10 mouse cellular contexts compared by ENCODE assay signal in the genomic region with DNA sequence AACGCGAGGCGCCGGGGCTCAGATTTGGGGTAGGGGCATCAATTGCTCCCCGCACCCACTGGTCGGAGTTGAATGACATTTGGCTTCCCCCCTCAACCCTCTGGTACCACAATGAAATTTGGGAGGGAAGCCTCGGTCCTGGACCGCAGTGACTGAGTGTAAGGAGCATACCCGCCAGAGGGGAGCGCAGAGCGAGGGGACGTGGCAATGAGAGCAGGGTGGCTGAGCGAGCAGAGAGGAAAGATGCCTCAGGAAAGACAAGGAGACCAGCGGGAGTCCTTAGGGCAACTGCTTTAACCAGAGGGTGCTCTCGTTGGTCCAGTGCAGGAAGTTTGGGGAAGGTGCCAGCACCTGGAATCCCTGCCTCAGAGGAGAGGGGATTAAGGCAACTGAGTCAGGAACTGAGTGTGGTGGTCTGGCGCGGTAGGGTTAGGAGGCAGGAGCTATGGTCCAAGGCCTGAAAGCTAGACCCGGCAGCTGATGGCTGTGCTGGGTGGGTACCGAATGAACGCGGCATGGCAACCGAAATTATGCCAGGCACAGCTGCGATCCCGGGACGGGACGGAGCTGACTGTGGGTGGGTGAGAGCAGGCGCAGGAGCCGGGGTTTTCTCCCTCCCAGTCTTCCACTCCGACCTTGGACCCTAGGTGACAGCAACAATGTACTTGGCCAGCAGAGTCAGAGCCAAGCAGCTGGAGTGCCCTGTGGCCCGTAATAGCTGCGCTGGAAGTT. TPM values are rescaled to one million over a fixed set of nuclear protein-coding genes. Genes with fewer than 3 reads are reported as not detected.
DNase-seq lines count a peak whose midpoint lies in the region; ATAC-seq lines count a peak whose summit lies in the region.
"Had no signal": no experiment of that assay in that cellular context is flagged by ENCODE, and none has a peak within 500 bp of the region (broad histone marks: within the 10 kb centered on the region; RNA-seq: fewer than 3 reads in every experiment).

No protein-coding gene starts in this region.

- in situ Hi-C loops in ES-E14 (cut with MboI; ENCODE audit: low sequenced_read_pairs in 2 of 2, unreplicated experiment in 2 of 2) = no loop called here

- DNase-seq in gastrocnemius, postnatal 10 days = peak; percentile 53
- DNase-seq in gastrocnemius, postnatal 36 days = no peak
- DNase-seq in ES-E14 (ENCODE audit: low read depth, low spot score) = no peak
- DNase-seq in embryonic facial prominence, embryonic 14.5 days (ENCODE audit: low spot score) = peak; percentile 59
- DNase-seq in hindbrain, embryonic 14.5 days (ENCODE audit: low spot score) = peak; percentile 31
- DNase-seq in retina, postnatal 1 day = peak; percentile 52

- peak; percentile 55 for ATAC-seq in embryonic facial prominence, embryonic 14.5 days (ENCODE audit: low read depth)
- ATAC-seq in hindbrain, embryonic 14.5 days (ENCODE audit: low FRiP score) = peak; percentile 9; the same call in 1 of the 2 replicates
- no peak for ATAC-seq in liver, embryonic 15.5 days (ENCODE audit: insufficient read depth)
- ATAC-seq in megakaryocyte-erythroid progenitor cell, adult 5-6 weeks (replicated peaks; ENCODE audit: low FRiP score, low TSS enrichment, poor library complexity, severe bottlenecking) = no peak

- H3K4me3 ChIP-seq in ES-E14 (ENCODE audit: insufficient read depth in 1 of 2, low read depth in 1 of 2, low read length in 2 of 2, poor library complexity in 1 of 2, severe bottlenecking in 1 of 2) = peak overlapping the region; percentile 69 to 72
- H3K4me3 ChIP-seq in embryonic facial prominence, embryonic 14.5 days (ENCODE audit: low read depth, low read length) = peak overlapping the region; percentile 44
- peak overlapping the region; percentile 31 for H3K4me3 ChIP-seq in hindbrain, embryonic 14.5 days (replicated peaks; ENCODE audit: low read length)
- H3K4me3 ChIP-seq in liver, embryonic 15.5 days (replicated peaks) = peak overlapping the region; percentile 28; the same call in 1 of the 2 replicates

- no peak overlapping the region for H3K27ac ChIP-seq in ES-E14 (ENCODE audit: insufficient read depth, low read depth, low read length, poor library complexity, severe bottlenecking)
- H3K27ac ChIP-seq in embryonic facial prominence, embryonic 14.5 days (replicated peaks; ENCODE audit: low read depth, low read length) = no peak overlapping the region
- H3K27ac ChIP-seq in hindbrain, embryonic 14.5 days = no peak overlapping the region
- H3K27ac ChIP-seq in liver, embryonic 15.5 days (replicated peaks) = no peak overlapping the region

- H3K4me1 ChIP-seq in ES-E14 (ENCODE audit: control insufficient read depth in 2 of 2, insufficient read depth in 2 of 2, low read length in 2 of 2, poor library complexity in 1 of 2) = peaks cover 3 to 27% of the 10 kb centered on the region in 2 experiments; a peak in 3 of 4 replicates
- peaks cover 20% of the 10 kb centered on the region for H3K4me1 ChIP-seq in embryonic facial prominence, embryonic 14.5 days (ENCODE audit: control insufficient read depth, insufficient read depth, low read length)
- peaks cover 29% of the 10 kb centered on the region for H3K4me1 ChIP-seq in hindbrain, embryonic 14.5 days (replicated peaks; ENCODE audit: control insufficient read depth, insufficient read depth, low read length)
- H3K4me1 ChIP-seq in liver, embryonic 15.5 days (replicated peaks) = peaks cover 30% of the 10 kb centered on the region

- H3K9me3 ChIP-seq in ES-E14 (ENCODE audit: control insufficient read depth, insufficient read depth, low read depth, low read length) = no peaks in the 10 kb centered on the region
- no peaks in the 10 kb centered on the region for H3K9me3 ChIP-seq in embryonic facial prominence, embryonic 14.5 days (ENCODE audit: control insufficient read depth, low read length)
- H3K9me3 ChIP-seq in hindbrain, embryonic 14.5 days (ENCODE audit: control insufficient read depth, low read length) = no peaks in the 10 kb centered on the region
- H3K9me3 ChIP-seq in liver, embryonic 15.5 days (replicated peaks) = no peaks in the 10 kb centered on the region

- peaks cover 33% of the 10 kb centered on the region for H3K27me3 ChIP-seq in embryonic facial prominence, embryonic 14.5 days (replicated peaks; ENCODE audit: control insufficient read depth, insufficient read depth, low read length)
- peaks cover 67% of the 10 kb centered on the region for H3K27me3 ChIP-seq in hindbrain, embryonic 14.5 days (ENCODE audit: control insufficient read depth, insufficient read depth, low read length)
- peaks cover 62% of the 10 kb centered on the region for H3K27me3 ChIP-seq in liver, embryonic 15.5 days

- peak overlapping the region; percentile 70 for H3K4me2 ChIP-seq in embryonic facial prominence, embryonic 14.5 days (ENCODE audit: low read depth, low read length)
- peak overlapping the region; percentile 64 for H3K4me2 ChIP-seq in hindbrain, embryonic 14.5 days (replicated peaks)
- peak overlapping the region; percentile 67 for H3K4me2 ChIP-seq in liver, embryonic 15.5 days

- peaks cover 38% of the 10 kb centered on the region for H3K36me3 ChIP-seq in ES-E14 (ENCODE audit: control insufficient read depth, insufficient read depth, low read length, poor library complexity, severe bottlenecking)
- peaks cover 56% of the 10 kb centered on the region for H3K36me3 ChIP-seq in embryonic facial prominence, embryonic 14.5 days (ENCODE audit: control insufficient read depth, insufficient read depth, low read length)
- H3K36me3 ChIP-seq in hindbrain, embryonic 14.5 days (replicated peaks; ENCODE audit: control insufficient read depth, insufficient read depth) = peaks cover 66% of the 10 kb centered on the region
- H3K36me3 ChIP-seq in liver, embryonic 15.5 days (replicated peaks) = peaks cover 30% of the 10 kb centered on the region

- intact Hi-C loops in gastrocnemius, postnatal 36 days (cut with DNase I) = no loop called here

- H3K9ac ChIP-seq in ES-E14 (ENCODE audit: insufficient read depth, low read depth, low read length, poor library complexity, severe bottlenecking) = peak overlapping the region; percentile 75
- peak overlapping the region; percentile 58 for H3K9ac ChIP-seq in embryonic facial prominence, embryonic 14.5 days (ENCODE audit: low read depth, low read length)
- peak overlapping the region; percentile 61 for H3K9ac ChIP-seq in hindbrain, embryonic 14.5 days
- H3K9ac ChIP-seq in liver, embryonic 15.5 days = no peak overlapping the region

- under 1% methylated on average over 31 of the region's 31 CpGs for WGBS in embryonic facial prominence, embryonic 14.5 days
- 2% methylated on average over 31 of the region's 31 CpGs for WGBS in hindbrain, embryonic 14.5 days
- 2% methylated on average over 31 of the region's 31 CpGs for WGBS in liver, embryonic 15.5 days (ENCODE audit: insufficient replicate concordance)

RNA-seq across cellular contexts. Expression of a gene that starts 0.4 kb away (rescaled TPM):
- 10 to 100 TPM; 18.3 to 22.2 TPM for total RNA-seq in gastrocnemius, postnatal 10 days (2021)
- 1 to 10 TPM; 2.2 to 3.5 TPM for total RNA-seq in gastrocnemius, postnatal 36 days (2021)
- total RNA-seq in ES-E14 (2012; rRNA removed) = 12.1 and 19.0 TPM in 2 replicates
- polyA plus RNA-seq in embryonic facial prominence, embryonic 14.5 days (2014; fragmentation: Nextera tagmentation; extraction: Ambion mirVana) = 29.4 and 31.2 TPM in 2 replicates
- polyA plus RNA-seq in hindbrain, embryonic 14.5 days (2014; fragmentation: Nextera tagmentation; extraction: Ambion mirVana) = 2.7 and 2.9 TPM in 2 replicates
- polyA plus RNA-seq in liver, embryonic 15.5 days (2015; fragmentation: Nextera tagmentation; extraction: Ambion mirVana) = 4.9 TPM in 2 replicates
- total RNA-seq in megakaryocyte-erythroid progenitor cell, adult 5-6 weeks (2014; fragmentation: Nextera tagmentation) = not detected in 2 replicates
- total RNA-seq in megakaryocyte-erythroid progenitor cell, adult 5-6 weeks (2017) = not detected in 2 replicates
- total RNA-seq: hematopoietic stem cell, adult 5-6 weeks had no signal

RNA-seq across cellular contexts. Expression of a gene that starts 8.4 kb away (rescaled TPM):
- not detected for total RNA-seq in gastrocnemius, postnatal 10 days (2021)
- total RNA-seq in gastrocnemius, postnatal 36 days (2021) = not detected
- not detected in 2 replicates for total RNA-seq in ES-E14 (2012; rRNA removed)
- polyA plus RNA-seq in embryonic facial prominence, embryonic 14.5 days (2014; fragmentation: Nextera tagmentation; extraction: Ambion mirVana) = not detected in 2 replicates
- polyA plus RNA-seq in hindbrain, embryonic 14.5 days (2014; fragmentation: Nextera tagmentation; extraction: Ambion mirVana) = not detected in 2 replicates
- polyA plus RNA-seq in liver, embryonic 15.5 days (2015; fragmentation: Nextera tagmentation; extraction: Ambion mirVana) = not detected in 2 replicates
- not detected in 2 replicates for total RNA-seq in megakaryocyte-erythroid progenitor cell, adult 5-6 weeks (2014; fragmentation: Nextera tagmentation)
- total RNA-seq in megakaryocyte-erythroid progenitor cell, adult 5-6 weeks (2017) = not detected in 2 replicates
- total RNA-seq: G1E; hematopoietic stem cell, adult 5-6 weeks had no signal
- polyA plus RNA-seq: G1E had no signal

RNA-seq across cellular contexts. Expression of a gene that starts 15.4 kb away (rescaled TPM):
- total RNA-seq in gastrocnemius, postnatal 10 days (2021) = 10 to 100 TPM; 13.2 to 16.8 TPM
- 10 to 100 TPM; 13.8 to 15.2 TPM for total RNA-seq in gastrocnemius, postnatal 36 days (2021)
- 55.3 and 100 TPM in 2 replicates for total RNA-seq in ES-E14 (2012; rRNA removed)
- polyA plus RNA-seq in embryonic facial prominence, embryonic 14.5 days (2014; fragmentation: Nextera tagmentation; extraction: Ambion mirVana) = 24.8 and 27.3 TPM in 2 replicates
- polyA plus RNA-seq in hindbrain, embryonic 14.5 days (2014; fragmentation: Nextera tagmentation; extraction: Ambion mirVana) = 44.9 and 46.1 TPM in 2 replicates
- 3.8 and 5.2 TPM in 2 replicates for polyA plus RNA-seq in liver, embryonic 15.5 days (2015; fragmentation: Nextera tagmentation; extraction: Ambion mirVana)
- 12.9 and 17.9 TPM in 2 replicates for total RNA-seq in megakaryocyte-erythroid progenitor cell, adult 5-6 weeks (2014; fragmentation: Nextera tagmentation)
- 11.9 and 13.3 TPM in 2 replicates for total RNA-seq in megakaryocyte-erythroid progenitor cell, adult 5-6 weeks (2017)

RNA-seq across cellular contexts. Expression of a gene that starts 29.0 kb away (rescaled TPM):
- total RNA-seq in gastrocnemius, postnatal 10 days (2021) = 10 to 100 TPM; 24.4 to 33.1 TPM
- total RNA-seq in gastrocnemius, postnatal 36 days (2021) = 10 to 100 TPM; 20.6 to 28.1 TPM
- 45.7 and 50.1 TPM in 2 replicates for total RNA-seq in ES-E14 (2012; rRNA removed)
- 47.1 and 50.8 TPM in 2 replicates for polyA plus RNA-seq in embryonic facial prominence, embryonic 14.5 days (2014; fragmentation: Nextera tagmentation; extraction: Ambion mirVana)
- 43.2 and 47.7 TPM in 2 replicates for polyA plus RNA-seq in hindbrain, embryonic 14.5 days (2014; fragmentation: Nextera tagmentation; extraction: Ambion mirVana)
- polyA plus RNA-seq in liver, embryonic 15.5 days (2015; fragmentation: Nextera tagmentation; extraction: Ambion mirVana) = 18.6 and 19.9 TPM in 2 replicates
- total RNA-seq in megakaryocyte-erythroid progenitor cell, adult 5-6 weeks (2014; fragmentation: Nextera tagmentation) = 60.7 and 74.1 TPM in 2 replicates
- total RNA-seq in megakaryocyte-erythroid progenitor cell, adult 5-6 weeks (2017) = 44.7 and 67.9 TPM in 2 replicates

RNA-seq across cellular contexts. Expression of a gene that starts 40.5 kb away (rescaled TPM):
- 1 to 10 TPM; 5.8 to 7.9 TPM for total RNA-seq in gastrocnemius, postnatal 10 days (2021)
- total RNA-seq in gastrocnemius, postnatal 36 days (2021) = 1 to 10 TPM; 1.2 to 1.3 TPM
- 10.0 and 22.1 TPM in 2 replicates for total RNA-seq in ES-E14 (2012; rRNA removed)
- polyA plus RNA-seq in embryonic facial prominence, embryonic 14.5 days (2014; fragmentation: Nextera tagmentation; extraction: Ambion mirVana) = 6.3 and 6.9 TPM in 2 replicates
- 9.0 and 10.3 TPM in 2 replicates for polyA plus RNA-seq in hindbrain, embryonic 14.5 days (2014; fragmentation: Nextera tagmentation; extraction: Ambion mirVana)
- 0.24 and 0.48 TPM in 2 replicates for polyA plus RNA-seq in liver, embryonic 15.5 days (2015; fragmentation: Nextera tagmentation; extraction: Ambion mirVana)
- total RNA-seq in megakaryocyte-erythroid progenitor cell, adult 5-6 weeks (2014; fragmentation: Nextera tagmentation) = 1.1 and 2.8 TPM in 2 replicates
- total RNA-seq in megakaryocyte-erythroid progenitor cell, adult 5-6 weeks (2017) = 0.33 and 0.88 TPM in 2 replicates
- polyA plus RNA-seq: G1E had no signal

Comparison
In these comparisons a context has a peak if more than half of its experiments do, and no peak if none do; other contexts are left out.
1. DNase-seq: peak in gastrocnemius, postnatal 10 days (single experiment), embryonic facial prominence, embryonic 14.5 days (single experiment), hindbrain, embryonic 14.5 days (single experiment) and retina, postnatal 1 day (single experiment); none in gastrocnemius, postnatal 36 days (0 of 2) and ES-E14 (single experiment).
2. ATAC-seq: peak in embryonic facial prominence, embryonic 14.5 days (single experiment) and hindbrain, embryonic 14.5 days (single experiment); none in liver, embryonic 15.5 days (single experiment) and megakaryocyte-erythroid progenitor cell, adult 5-6 weeks (single experiment).
3. Peak in every context shown above with its lines, with median percentiles within 50 percentile points of each other: H3K4me3 ChIP-seq and H3K4me2 ChIP-seq.